Mouse (Mus musculus) intestine, embryonic 16.5 days (tissue): ENCODE measurements around the gene Abca12. TPM values are rescaled to one million over a fixed set of nuclear protein-coding genes. Genes with fewer than 3 reads are reported as not detected.

Experiments used
- ATAC-seq: fragments of 200-750 bp; cut with Nextera tagmentation; 2 replicates; pipeline ENCODE4 v1.8.0; 2017; ENCODE audit warnings: moderate TSS enrichment, moderate library complexity
- H3K27ac ChIP-seq: fragments of 300-500 bp; sonication (generic); 2 replicates; pipeline ENCODE4 v1.5.1; 2014; ENCODE audit warnings: mild to moderate bottlenecking, low read length
- H3K27me3 ChIP-seq: fragments of 300-500 bp; sonication (generic); replicated peaks from 2 replicates; pipeline ENCODE4 v1.6.1; 2014; ENCODE audit warnings: low read length, control low read depth, mixed read lengths; ENCODE audit not compliant: control insufficient read depth, insufficient read depth
- H3K36me3 ChIP-seq: fragments of 300-500 bp; sonication (generic); 2 replicates; pipeline ENCODE4 v1.6.1; 2014; ENCODE audit warnings: low read length, control low read depth; ENCODE audit not compliant: control insufficient read depth, insufficient read depth
- H3K4me1 ChIP-seq: fragments of 300-500 bp; sonication (generic); 2 replicates; pipeline ENCODE4 v1.6.1; 2014; ENCODE audit warnings: low read length, control low read depth, mixed read lengths; ENCODE audit not compliant: control insufficient read depth, insufficient read depth
- H3K4me2 ChIP-seq: fragments of 300-500 bp; sonication (generic); 2 replicates; pipeline ENCODE4 v1.6.1; 2014; ENCODE audit warnings: low read depth, low read length, control low read depth
- H3K4me3 ChIP-seq: fragments of 300-500 bp; sonication (generic); 2 replicates; pipeline ENCODE4 v1.5.1; 2014; ENCODE audit warnings: mild to moderate bottlenecking, low read length
- H3K9ac ChIP-seq: fragments of 300-500 bp; sonication (generic); 2 replicates; pipeline ENCODE4 v1.6.1; 2014; ENCODE audit warnings: low read depth, low read length
- H3K9me3 ChIP-seq: fragments of 300-500 bp; sonication (generic); 2 replicates; pipeline ENCODE4 v1.6.1; 2016; ENCODE audit warnings: low read length, control low read depth; ENCODE audit not compliant: control insufficient read depth
- WGBS: fragments of 180-500 bp; shearing (Covaris S2); extraction: QIAGEN DNeasy Blood & Tissue Kit; methylation state at CpG from one replicate; pipeline ENCODE4 v1.1.7; 2014; 5-methylcytosine and 5-hydroxymethylcytosine counted together
- polyA plus RNA-seq: library from polyadenylated mRNA; unstranded; fragments of >200 nt; fragmentation: Nextera tagmentation; extraction: Ambion mirVana; gene quantifications from 2 replicates; pipeline ENCODE4 v1.2.1, GENCODE M21; 2015

The Abca12 gene
- polyA plus RNA-seq, 1 experiment from 2014 or later: not detected

- no peak overlapping the region for H3K4me3 ChIP-seq
- WGBS: 74% methylated on average over 4 of the region's 4 CpGs
- no peaks in the 10 kb centered on the region for H3K36me3 ChIP-seq
- no peak overlapping the region for H3K27ac ChIP-seq
- H3K4me2 ChIP-seq: no peak overlapping the region
- ATAC-seq: no peak
- H3K4me1 ChIP-seq: no peaks in the 10 kb centered on the region
- H3K9ac ChIP-seq: no peak overlapping the region
- H3K27me3 ChIP-seq: no peaks in the 10 kb centered on the region
- H3K9me3 ChIP-seq: no peaks in the 10 kb centered on the region
Observed at GRCm38 (mm10) chr1:71342261-71342594, 72.5 kb downstream of the Abca12 start.

GRCm38 (mm10) chr1:71341370-71342260 is 73.1 kb downstream of the Abca12 start:
- Histone ChIP-seq H3K27ac (no peak overlapping the region), H3K9me3 (no peaks in the 10 kb centered on the region), H3K4me1 (no peaks in the 10 kb centered on the region), H3K4me2 (no peak overlapping the region), H3K27me3 (no peaks in the 10 kb centered on the region), H3K36me3 (no peaks in the 10 kb centered on the region), H3K4me3 (no peak overlapping the region), H3K9ac (no peak overlapping the region)
- ATAC-seq: no peak
- WGBS: 70% methylated on average over 7 of the region's 7 CpGs

DNA sequence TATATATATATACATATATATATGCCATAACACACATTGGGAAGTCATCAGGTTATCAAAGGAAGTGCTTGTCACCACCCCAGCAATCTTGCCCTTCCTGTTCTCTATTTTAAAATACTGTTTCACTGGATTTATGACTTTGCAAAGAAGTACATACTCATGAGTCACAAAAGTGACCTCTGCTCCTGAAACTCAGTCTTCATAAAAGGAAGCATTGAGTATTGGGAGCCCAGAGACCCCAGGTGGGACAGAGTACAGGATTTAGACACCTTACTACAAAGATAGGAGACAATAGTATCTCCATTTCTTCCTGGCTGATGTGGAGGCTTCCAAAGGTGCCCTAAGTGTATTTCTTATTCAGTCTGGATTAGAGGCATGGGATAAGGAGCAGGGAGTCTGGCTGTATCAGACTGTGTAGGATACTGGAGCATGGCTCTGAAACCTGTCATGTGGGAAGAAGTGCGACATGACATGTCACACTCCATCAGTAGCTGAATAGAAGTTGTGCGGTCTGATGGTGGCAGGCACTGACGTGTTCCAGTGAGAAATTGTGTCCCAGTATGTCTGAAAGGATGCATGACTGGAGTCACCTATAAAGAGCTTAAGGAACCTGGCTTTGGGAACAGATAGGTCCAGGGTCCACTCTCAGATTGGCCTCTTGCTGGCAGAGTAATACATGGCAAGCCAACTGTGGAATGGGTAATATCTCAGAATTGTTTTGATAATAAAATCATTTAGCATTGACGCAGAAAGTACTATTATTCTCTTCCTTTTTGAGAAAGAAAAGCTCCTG is 76.0 kb downstream of the Abca12 start:
- no peak overlapping the region for H3K4me3 ChIP-seq
- no peaks in the 10 kb centered on the region for H3K36me3 ChIP-seq
- 83% methylated on average over 4 of the region's 4 CpGs for WGBS
- H3K27me3 ChIP-seq: no peaks in the 10 kb centered on the region
- no peak overlapping the region for H3K4me2 ChIP-seq
- no peak overlapping the region for H3K9ac ChIP-seq
- no peaks in the 10 kb centered on the region for H3K9me3 ChIP-seq
- peak; percentile 71 for ATAC-seq
- no peak overlapping the region; the same call in 1 of the 2 replicates for H3K27ac ChIP-seq
- no peaks in the 10 kb centered on the region for H3K4me1 ChIP-seq

- no peaks in the 10 kb centered on the region for H3K36me3 ChIP-seq
- H3K27me3 ChIP-seq: no peaks in the 10 kb centered on the region
- H3K4me1 ChIP-seq: no peaks in the 10 kb centered on the region
- H3K4me3 ChIP-seq: no peak overlapping the region
- no peaks in the 10 kb centered on the region for H3K9me3 ChIP-seq
- 84% methylated on average over 3 of the region's 3 CpGs for WGBS
- H3K9ac ChIP-seq: no peak overlapping the region
- no peak overlapping the region for H3K27ac ChIP-seq
- no peak overlapping the region for H3K4me2 ChIP-seq
- ATAC-seq: no peak
Observed at GRCm38 (mm10) chr1:71330349-71330748, 84.4 kb downstream of the Abca12 start.

- Histone ChIP-seq H3K27ac (no peak overlapping the region), H3K4me1 (no peaks in the 10 kb centered on the region), H3K4me2 (no peak overlapping the region), H3K9me3 (no peaks in the 10 kb centered on the region), H3K36me3 (no peaks in the 10 kb centered on the region), H3K27me3 (no peaks in the 10 kb centered on the region), H3K9ac (no peak overlapping the region), H3K4me3 (no peak overlapping the region)
- ATAC-seq: no peak
- WGBS: 88% methylated on average over 4 of the region's 4 CpGs
Observed at GRCm38 (mm10) chr1:71312171-71312570, 102.5 kb downstream of the Abca12 start.

- no peak overlapping the region for H3K4me2 ChIP-seq
- no peak overlapping the region for H3K9ac ChIP-seq
- no peaks in the 10 kb centered on the region for H3K36me3 ChIP-seq
- H3K4me3 ChIP-seq: no peak overlapping the region
- 85% methylated on average over 6 of the region's 6 CpGs for WGBS
- no peaks in the 10 kb centered on the region for H3K4me1 ChIP-seq
- no peaks in the 10 kb centered on the region for H3K9me3 ChIP-seq
- no peaks in the 10 kb centered on the region for H3K27me3 ChIP-seq
- H3K27ac ChIP-seq: no peak overlapping the region
- ATAC-seq: no peak
Observed at GRCm38 (mm10) chr1:71310614-71311013, 104.1 kb downstream of the Abca12 start.

GRCm38 (mm10) chr1:71307362-71307761 is 107.3 kb downstream of the Abca12 start:
- no peaks in the 10 kb centered on the region for H3K4me1 ChIP-seq
- no peaks in the 10 kb centered on the region for H3K36me3 ChIP-seq
- WGBS: 56% methylated on average over 2 of the region's 2 CpGs
- no peak overlapping the region for H3K4me3 ChIP-seq
- no peak overlapping the region for H3K4me2 ChIP-seq
- H3K9ac ChIP-seq: no peak overlapping the region
- H3K9me3 ChIP-seq: no peaks in the 10 kb centered on the region
- H3K27me3 ChIP-seq: no peaks in the 10 kb centered on the region
- H3K27ac ChIP-seq: no peak overlapping the region
- no peak for ATAC-seq

- Histone ChIP-seq H3K9me3 (no peaks in the 10 kb centered on the region), H3K27ac (no peak overlapping the region), H3K27me3 (no peaks in the 10 kb centered on the region), H3K36me3 (no peaks in the 10 kb centered on the region), H3K4me2 (no peak overlapping the region), H3K9ac (no peak overlapping the region), H3K4me3 (no peak overlapping the region), H3K4me1 (no peaks in the 10 kb centered on the region)
- 46% methylated on average over 3 of the region's 3 CpGs for WGBS
- ATAC-seq: no peak
Observed at GRCm38 (mm10) chr1:71306196-71306595, 108.5 kb downstream of the Abca12 start.

DNA sequence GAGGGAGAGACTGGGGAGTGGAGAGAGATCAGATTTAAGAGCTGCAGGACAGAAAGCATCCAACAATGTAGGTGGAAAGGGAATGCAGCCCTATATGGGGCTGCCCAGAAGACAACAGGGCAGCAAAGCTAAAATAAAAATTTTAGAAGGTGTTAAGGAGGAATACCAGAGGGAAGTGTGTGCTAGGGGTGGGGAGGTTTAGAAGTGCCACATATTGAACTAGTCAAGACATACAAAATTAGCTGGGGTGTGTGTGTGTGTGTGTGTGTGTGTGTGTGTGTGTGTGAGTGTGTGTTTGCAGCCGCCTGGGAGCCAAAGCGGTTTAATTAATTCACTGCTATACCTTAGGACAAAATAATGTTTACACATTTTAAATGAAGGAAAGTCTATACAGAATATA is 110.1 kb downstream of the Abca12 start:
- Histone ChIP-seq H3K27ac (no peak overlapping the region), H3K4me3 (no peak overlapping the region), H3K27me3 (no peaks in the 10 kb centered on the region), H3K9ac (no peak overlapping the region), H3K9me3 (no peaks in the 10 kb centered on the region), H3K36me3 (no peaks in the 10 kb centered on the region), H3K4me1 (no peaks in the 10 kb centered on the region), H3K4me2 (no peak overlapping the region)
- 93% methylated on average over 2 of the region's 2 CpGs for WGBS
- no peak for ATAC-seq
